Mouse (Mus musculus) C2C12 (cell line): ENCODE data around the gene Btbd8. TPM values are rescaled to one million over a fixed set of nuclear protein-coding genes. Genes with fewer than 3 reads are reported as not detected.

Experiments
- H3K27me3 ChIP-seq: one replicate; pipeline ENCODE4 v1.6.1; 2011; ENCODE audit not compliant: control insufficient read depth, insufficient read depth, insufficient read length
- H3K36me3 ChIP-seq: one replicate; pipeline ENCODE4 v1.6.1; 2011; ENCODE audit not compliant: control insufficient read depth, insufficient read depth
- H3K4me3 ChIP-seq: one replicate; pipeline ENCODE4 v1.5.1; 2011; ENCODE audit warnings: mild to moderate bottlenecking, control low read depth; ENCODE audit not compliant: poor library complexity, insufficient read depth, severe bottlenecking
- H3K79me2 ChIP-seq: one replicate; pipeline ENCODE4 v1.6.1; 2011; ENCODE audit not compliant: control insufficient read depth, insufficient read depth
- H3K79me3 ChIP-seq: one replicate; pipeline ENCODE4 v1.6.1; 2011; ENCODE audit warnings: low read depth, control low read depth
- H3ac ChIP-seq: one replicate; pipeline ENCODE3; 2011; ENCODE audit warnings: low read depth; ENCODE audit not compliant: control insufficient read depth, insufficient read length
- CEBPB ChIP-seq: IDR thresholded peaks from one replicate; pipeline ENCODE4 v1.6.1; 2011; ENCODE audit warnings: low read depth, mild to moderate bottlenecking, control low read depth, moderate library complexity
- CTCF ChIP-seq: IDR thresholded peaks from one replicate; pipeline ENCODE4 v1.5.1; 2011; ENCODE audit not compliant: control insufficient read depth, insufficient read depth, insufficient read length
- FOSL1 ChIP-seq: IDR thresholded peaks from one replicate; pipeline ENCODE4 v1.8.0; 2011; ENCODE audit warnings: mild to moderate bottlenecking, low read length; ENCODE audit not compliant: poor library complexity, insufficient read depth, severe bottlenecking
- MAX ChIP-seq: IDR thresholded peaks from one replicate; pipeline ENCODE4 v1.6.1; 2011; ENCODE audit warnings: mild to moderate bottlenecking, control low read depth
- MYOD1 ChIP-seq: IDR thresholded peaks from one replicate; pipeline ENCODE4 v1.6.1; 2011; ENCODE audit warnings: low read depth; ENCODE audit not compliant: control insufficient read depth, insufficient read length
- MYOG ChIP-seq: IDR thresholded peaks from one replicate; pipeline ENCODE4 v1.6.1; 2011; ENCODE audit not compliant: control insufficient read depth, insufficient read length; ENCODE audit errors: extremely low read depth
- USF1 ChIP-seq: IDR thresholded peaks from one replicate; pipeline ENCODE4 v1.6.1; 2011; ENCODE audit warnings: low read depth, mild to moderate bottlenecking, control low read depth, moderate library complexity
- polyA plus RNA-seq: library from polyadenylated mRNA; unstranded; fragments of >200 nt; fragmentation: generic; extraction: Trizol; gene quantifications from one replicate; pipeline ENCODE4 v1.2.1, GENCODE M21; 2012; ENCODE audit warnings: missing spikeins

Btbd8 gene
- polyA plus RNA-seq, 1 experiment, result 0.41 TPM

- Histone ChIP-seq H3ac (no peak overlapping the region), H3K27me3 (no peaks in the 10 kb centered on the region), H3K36me3 (no peaks in the 10 kb centered on the region), H3K79me2 (no peaks in the 10 kb centered on the region), H3K4me3 (no peak overlapping the region), H3K79me3 (no peaks in the 10 kb centered on the region)
- TF ChIP-seq MAX (no peak), CTCF (no peak), USF1 (no peak), CEBPB (no peak), MYOG (no peak), MYOD1 (no peak), FOSL1 (no peak)
Observed at GRCm38 (mm10) chr5:107524281-107524680, 86.5 kb downstream of the Btbd8 start.

GRCm38 (mm10) chr5:107528856-107529255 is 91.1 kb downstream of the Btbd8 start:
- no peak overlapping the region for H3ac ChIP-seq
- no peaks in the 10 kb centered on the region for H3K79me2 ChIP-seq
- no peak overlapping the region for H3K4me3 ChIP-seq
- H3K36me3 ChIP-seq, result no peaks in the 10 kb centered on the region
- TF ChIP-seq FOSL1, result no peak
- no peak for TF ChIP-seq MYOG
- no peak for TF ChIP-seq USF1
- no peak for TF ChIP-seq MAX
- no peak for TF ChIP-seq MYOD1
- TF ChIP-seq CEBPB, result no peak
- no peak for TF ChIP-seq CTCF
- no peaks in the 10 kb centered on the region for H3K79me3 ChIP-seq
- no peaks in the 10 kb centered on the region for H3K27me3 ChIP-seq

- TF ChIP-seq MYOG (no peak), CEBPB (no peak), CTCF (no peak), MAX (no peak), FOSL1 (no peak), USF1 (no peak), MYOD1 (no peak)
- Histone ChIP-seq H3K36me3 (no peaks in the 10 kb centered on the region), H3K27me3 (peaks cover 2% of the 10 kb centered on the region), H3ac (no peak overlapping the region), H3K4me3 (no peak overlapping the region), H3K79me2 (no peaks in the 10 kb centered on the region), H3K79me3 (no peaks in the 10 kb centered on the region)
Observed at GRCm38 (mm10) chr5:107533590-107533989, 95.8 kb downstream of the Btbd8 start.

- H3K27me3 ChIP-seq, result peaks cover 10% of the 10 kb centered on the region
- no peaks in the 10 kb centered on the region for H3K79me2 ChIP-seq
- TF ChIP-seq CTCF (no peak), MYOD1 (no peak), CEBPB (no peak), MYOG (no peak), MAX (no peak), FOSL1 (no peak), USF1 (no peak)
- H3K79me3 ChIP-seq, result no peaks in the 10 kb centered on the region
- no peaks in the 10 kb centered on the region for H3K36me3 ChIP-seq
- H3ac ChIP-seq, result no peak within 1 kb of the TSS
- H3K4me3 ChIP-seq, result no peak within 1 kb of the TSS
Observed at GRCm38 (mm10) chr5:107534581-107534980, 96.8 kb downstream of the Btbd8 start, which contains the start of gene 1700028K03Rik. TSS of gene 1700028K03Rik (plus strand) at chr5:107534709.

GRCm38 (mm10) chr5:107541696-107542095 is 103.9 kb downstream of the Btbd8 start:
- H3K4me3 ChIP-seq, result no peak overlapping the region
- H3ac ChIP-seq, result no peak overlapping the region
- no peaks in the 10 kb centered on the region for H3K36me3 ChIP-seq
- H3K79me3 ChIP-seq, result no peaks in the 10 kb centered on the region
- H3K27me3 ChIP-seq, result peaks cover 14% of the 10 kb centered on the region
- no peaks in the 10 kb centered on the region for H3K79me2 ChIP-seq
- TF ChIP-seq MAX (no peak), CTCF (no peak), FOSL1 (no peak), CEBPB (no peak), MYOD1 (no peak), MYOG (no peak), USF1 (no peak)
